Mouse (Mus musculus) heart, adult 2 months (tissue): ENCODE data around the gene Umodl1. TPM values are rescaled to one million over a fixed set of nuclear protein-coding genes. Genes with fewer than 3 reads are reported as not detected.

Experiments used
- DNase-seq, 2 experiments: peaks; one replicate each; pipeline ENCODE4 v3.0.0; 2021
- H3K27ac ChIP-seq: fragments of 200-600 bp; 2 replicates; pipeline ENCODE4 v1.8.1; 2022
- H3K27me3 ChIP-seq: fragments of 200-500 bp; 2 replicates; pipeline ENCODE4 v1.6.1; 2012; ENCODE audit warnings: mild to moderate bottlenecking, low read length, inconsistent platforms, mixed read lengths; ENCODE audit not compliant: control insufficient read depth, insufficient read depth
- H3K36me3 ChIP-seq: fragments of 200-500 bp; 2 replicates; pipeline ENCODE4 v1.6.1; 2012; ENCODE audit warnings: low read length, inconsistent platforms; ENCODE audit not compliant: control insufficient read depth, insufficient read depth
- H3K4me1 ChIP-seq: fragments of 200-500 bp; 2 replicates; pipeline ENCODE4 v1.6.1; 2011; ENCODE audit warnings: low read length; ENCODE audit not compliant: control insufficient read depth, insufficient read depth
- H3K4me3 ChIP-seq: fragments of 200-600 bp; 2 replicates; pipeline ENCODE4 v1.8.1; 2022
- H3K79me2 ChIP-seq: fragments of 200-500 bp; replicated peaks from 2 replicates; pipeline ENCODE4 v1.6.1; 2012; ENCODE audit warnings: mild to moderate bottlenecking, inconsistent platforms, low read length, moderate library complexity, mixed read lengths; ENCODE audit not compliant: control insufficient read depth, insufficient read depth
- H3K9ac ChIP-seq: fragments of 200-500 bp; 2 replicates; pipeline ENCODE4 v1.6.1; 2012; ENCODE audit warnings: low read depth, mild to moderate bottlenecking, control low read depth, inconsistent platforms, low read length, mixed read lengths
- CTCF ChIP-seq: fragments of 200-600 bp; IDR thresholded peaks from 2 replicates; pipeline ENCODE4 v1.8.1; 2022; ENCODE audit warnings: antibody characterized with exemption, mild to moderate bottlenecking, moderate library complexity
- EP300 ChIP-seq: fragments of 200-500 bp; IDR thresholded peaks from 2 replicates; pipeline ENCODE4 v1.6.1; 2011; ENCODE audit warnings: low read depth, low read length, control low read depth; ENCODE audit not compliant: insufficient read depth
- POLR2A ChIP-seq: fragments of 200-500 bp; IDR thresholded peaks from 2 replicates; pipeline ENCODE4 v1.6.1; 2011; ENCODE audit warnings: mild to moderate bottlenecking, low read depth, low read length, control low read depth; ENCODE audit not compliant: insufficient read depth
- WGBS: fragments of 180-500 bp; shearing (Covaris S2); methylation state at CpG from one replicate; pipeline ENCODE4 v1.1.7; 2018; 5-methylcytosine and 5-hydroxymethylcytosine counted together
- intact Hi-C: fragments of 180-260 bp; cut with DNase I; formaldehyde crosslinking; loops from one replicate; pipeline ENCODE4 v1.15.1; 2025
- long read RNA-seq: library from polyadenylated mRNA; stranded (forward); transcript quantifications from one replicate; pipeline ENCODE4 v2.0.0, GENCODE M21; 2021
- polyA plus RNA-seq: library from polyadenylated mRNA; depleted of rRNA; stranded (reverse); fragments of >200 nt; gene quantifications from 2 replicates; pipeline ENCODE4 v1.2.3, GENCODE M21; 2012; rRNA removed
- total RNA-seq, 2 experiments: library from RNA; stranded (reverse); gene quantifications; 2 replicates each; pipeline ENCODE4 v1.2.3; 2021

The Umodl1 gene
- total RNA-seq, result not detected
- not detected in 2 replicates for polyA plus RNA-seq
- long read RNA-seq, result 0 reads

DNA sequence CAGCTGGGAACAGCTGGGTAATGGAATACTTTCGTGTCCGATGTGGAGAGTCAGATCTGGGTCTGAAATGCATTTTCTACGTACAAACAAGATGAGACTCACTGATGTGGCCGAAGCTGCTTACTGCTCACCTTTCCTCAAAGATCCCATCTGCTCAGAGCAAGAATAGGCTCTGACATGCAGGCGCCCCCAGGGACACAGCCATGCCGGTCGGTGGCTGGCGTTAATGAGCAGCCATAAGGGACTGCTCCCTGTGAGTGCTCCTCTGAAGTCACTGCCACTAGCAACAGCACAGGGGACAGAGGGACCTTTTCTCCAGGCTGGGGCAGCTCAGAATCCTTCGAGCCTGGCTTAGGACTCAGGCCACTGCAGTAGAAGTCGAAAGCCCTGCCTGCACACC lies at the start of gene Umodl1:
Gene Umodl1, plus strand, starts transcription at position 301 of the 400 bp plus-strand sequence.
- H3K27me3 ChIP-seq, result no peaks in the 10 kb centered on the region
- H3K27ac ChIP-seq, result no peak within 1 kb of the TSS
- 58% methylated on average over 10 of the region's 10 CpGs for WGBS
- no peaks in the 10 kb centered on the region for H3K4me1 ChIP-seq
- H3K4me3 ChIP-seq, result no peak within 1 kb of the TSS
- no peak within 1 kb of the TSS for H3K9ac ChIP-seq
- no peak for TF ChIP-seq EP300
- no peak for TF ChIP-seq POLR2A
- TF ChIP-seq CTCF, result no peak
- intact Hi-C loops, result no loop called here
- H3K36me3 ChIP-seq, result no peaks in the 10 kb centered on the region
- DNase-seq, result no peak
- no peaks in the 10 kb centered on the region for H3K79me2 ChIP-seq

DNA sequence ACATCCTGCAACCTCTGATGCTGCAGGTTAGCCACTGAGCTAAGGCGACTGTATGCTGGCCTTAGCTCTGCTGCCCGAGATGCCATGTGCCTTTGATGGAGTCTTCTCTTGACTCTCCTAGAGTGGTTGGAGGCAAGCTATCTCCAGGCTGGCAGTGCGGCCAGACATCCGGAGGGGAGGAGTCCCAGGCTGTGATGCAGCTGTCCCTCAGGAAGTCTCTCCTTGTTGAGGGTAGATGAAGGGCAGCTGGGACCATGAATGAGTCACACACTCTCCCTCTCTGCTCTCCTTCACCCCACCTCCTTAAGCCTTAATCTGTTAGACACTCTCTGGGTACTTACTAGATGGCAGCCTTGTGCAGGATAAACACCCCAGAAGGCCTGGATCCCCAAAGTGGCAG lies 46.9 kb upstream of the Umodl1 start:
- TF ChIP-seq POLR2A, result no peak
- TF ChIP-seq EP300, result no peak
- no peak for TF ChIP-seq CTCF
- no peaks in the 10 kb centered on the region for H3K4me1 ChIP-seq
- H3K4me3 ChIP-seq, result no peak overlapping the region

DNA sequence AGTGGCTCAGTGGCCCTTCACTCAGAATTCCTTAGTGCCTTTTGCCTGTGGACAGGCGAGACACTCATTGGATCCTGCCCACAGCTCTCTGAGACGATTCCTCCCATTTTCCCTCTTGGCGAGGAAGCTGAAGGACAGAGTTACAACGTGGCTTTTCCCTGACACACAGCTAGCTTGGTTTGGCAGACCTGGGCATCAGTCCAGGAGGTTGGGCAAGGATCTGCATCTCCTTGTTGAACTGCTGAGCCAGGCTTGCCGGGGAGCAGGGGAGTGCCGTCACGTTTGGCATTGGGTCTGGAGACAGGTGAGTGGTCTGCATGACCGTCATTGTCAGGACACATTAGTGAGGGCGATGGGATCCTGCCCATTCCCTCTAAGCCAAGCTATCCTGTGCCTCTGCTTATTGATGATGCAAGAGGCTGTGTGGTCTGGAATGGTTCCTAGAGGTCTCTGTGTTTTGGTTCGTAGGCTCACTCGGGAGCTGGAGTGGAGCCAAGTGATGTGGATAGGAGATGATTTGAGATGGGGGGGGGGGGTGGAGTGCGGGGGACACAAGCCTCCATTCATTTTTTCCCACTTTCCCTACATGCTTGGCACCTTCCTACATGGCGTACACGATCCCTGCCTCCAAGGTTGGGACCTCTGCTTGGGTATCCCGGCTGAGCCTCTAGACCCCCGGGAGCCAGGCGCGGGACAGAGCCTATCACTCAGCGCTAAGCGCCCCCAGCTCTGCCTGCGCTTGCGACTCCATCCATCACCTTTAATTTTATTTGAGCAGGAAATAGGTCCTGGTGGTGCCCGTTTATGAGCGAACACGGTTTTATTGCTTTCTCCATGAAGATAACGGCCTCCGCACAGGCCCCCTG lies 43.3 kb upstream of the Umodl1 start:
- intact Hi-C loops, result no loop called here
- no peak for TF ChIP-seq CTCF
- no peak for TF ChIP-seq EP300
- TF ChIP-seq POLR2A, result no peak

More for the DNA sequence above, 46.9 kb upstream of the Umodl1 start:
- no peaks in the 10 kb centered on the region for H3K36me3 ChIP-seq
- H3K79me2 ChIP-seq, result no peaks in the 10 kb centered on the region
- no peak for DNase-seq
- 19% methylated on average over 4 of the region's 4 CpGs for WGBS
- H3K27ac ChIP-seq, result no peak overlapping the region
- no peak overlapping the region for H3K9ac ChIP-seq
- intact Hi-C loops, result no loop called here
- H3K27me3 ChIP-seq, result no peaks in the 10 kb centered on the region

DNA sequence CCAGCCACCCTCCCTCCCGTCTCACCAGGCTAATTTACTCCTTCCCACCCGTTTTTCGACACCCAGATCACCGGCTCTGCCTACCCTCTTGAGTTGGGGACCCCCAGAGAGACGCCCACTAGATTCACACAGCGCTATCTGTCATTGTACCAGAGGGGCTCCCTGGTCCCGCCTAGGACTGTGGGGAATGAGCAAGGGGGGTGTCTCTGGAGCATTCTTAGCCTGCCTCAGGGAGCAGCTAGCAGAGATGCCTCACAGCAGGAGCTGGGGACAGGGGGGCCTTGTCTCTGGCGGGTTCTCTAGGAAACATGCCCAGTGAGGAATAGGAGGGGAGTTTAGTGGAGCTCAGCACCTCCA lies 42.7 kb upstream of the Umodl1 start:
- Histone ChIP-seq H3K4me3 (no peak overlapping the region), H3K27ac (no peak overlapping the region), H3K27me3 (no peaks in the 10 kb centered on the region), H3K4me1 (no peaks in the 10 kb centered on the region), H3K36me3 (no peaks in the 10 kb centered on the region), H3K79me2 (no peaks in the 10 kb centered on the region), H3K9ac (no peak overlapping the region)
- intact Hi-C loops, result no loop called here
- no peak for DNase-seq
- WGBS, result 48% methylated on average over 8 of the region's 8 CpGs
- TF ChIP-seq POLR2A (no peak), EP300 (no peak), CTCF (no peak)

More for the DNA sequence above, 43.3 kb upstream of the Umodl1 start:
- 72% methylated on average over 27 of the region's 27 CpGs for WGBS
- no peak for DNase-seq
- Histone ChIP-seq H3K79me2 (no peaks in the 10 kb centered on the region), H3K9ac (no peak overlapping the region), H3K4me1 (no peaks in the 10 kb centered on the region), H3K36me3 (no peaks in the 10 kb centered on the region), H3K27me3 (no peaks in the 10 kb centered on the region), H3K27ac (no peak overlapping the region), H3K4me3 (no peak overlapping the region)

DNA sequence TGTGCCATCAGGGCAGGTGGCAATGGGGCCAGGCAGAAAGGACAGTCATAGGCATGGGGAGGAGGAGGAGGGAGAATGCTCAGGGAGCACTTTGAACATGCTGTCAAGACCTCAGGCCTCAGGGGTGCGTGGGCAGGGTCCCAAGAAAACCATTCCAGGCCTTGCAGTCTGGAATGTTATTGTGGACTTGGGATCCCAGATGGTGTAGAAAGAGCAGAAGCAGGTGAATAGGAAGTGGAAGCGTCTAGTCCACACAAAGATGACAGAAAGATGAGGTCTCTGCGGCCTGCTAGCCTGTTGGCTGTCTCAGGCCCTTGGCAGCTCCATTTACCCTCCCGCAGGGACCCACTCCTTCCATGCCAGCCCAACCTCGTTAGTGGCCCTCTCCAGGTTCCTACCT lies 41.9 kb upstream of the Umodl1 start:
- Histone ChIP-seq H3K4me1 (no peaks in the 10 kb centered on the region), H3K4me3 (no peak overlapping the region), H3K36me3 (no peaks in the 10 kb centered on the region), H3K27ac (no peak overlapping the region), H3K9ac (no peak overlapping the region), H3K79me2 (no peaks in the 10 kb centered on the region), H3K27me3 (no peaks in the 10 kb centered on the region)
- intact Hi-C loops, result no loop called here
- 82% methylated on average over 5 of the region's 5 CpGs for WGBS
- no peak for TF ChIP-seq CTCF
- no peak for TF ChIP-seq POLR2A
- no peak for TF ChIP-seq EP300
- DNase-seq, result no peak

DNA sequence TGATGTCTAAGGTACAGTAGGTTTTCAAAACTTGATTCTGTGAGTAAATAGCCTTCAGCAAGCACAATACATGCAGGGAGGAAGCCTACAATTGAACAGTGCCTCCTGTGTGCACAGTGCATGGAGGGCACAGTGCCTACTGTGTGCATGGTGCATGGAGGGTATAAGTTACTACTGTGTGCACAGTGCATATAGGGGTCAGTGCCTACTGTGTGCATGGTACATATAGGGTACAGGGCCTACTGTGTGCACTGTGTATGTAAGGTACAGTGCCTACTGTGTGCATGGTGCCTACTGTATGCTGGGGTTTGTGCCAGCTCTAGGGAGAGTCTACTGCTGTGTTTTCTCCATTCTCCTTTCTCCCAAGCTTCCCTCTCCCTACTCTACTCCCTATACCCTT lies 40.2 kb upstream of the Umodl1 start:
- intact Hi-C loops, result no loop called here
- TF ChIP-seq CTCF (no peak), POLR2A (no peak), EP300 (no peak)

More for the DNA sequence above, 40.2 kb upstream of the Umodl1 start:
- DNase-seq, result no peak
- Histone ChIP-seq H3K4me1 (no peaks in the 10 kb centered on the region), H3K27ac (no peak overlapping the region), H3K36me3 (no peaks in the 10 kb centered on the region), H3K9ac (no peak overlapping the region), H3K27me3 (no peaks in the 10 kb centered on the region), H3K4me3 (no peak overlapping the region), H3K79me2 (no peaks in the 10 kb centered on the region)
